Mouse (Mus musculus) G1E-ER4 (cell line): ENCODE data around the gene Gadd45g. TPM values are rescaled to one million over a fixed set of nuclear protein-coding genes. Genes with fewer than 3 reads are reported as not detected.

Experiments used
- GATA1 ChIP-seq: IDR thresholded peaks from one replicate; pipeline ENCODE4 v1.8.0; 2012; ENCODE audit warnings: low read length, inconsistent platforms
- polyA plus RNA-seq: library from polyadenylated mRNA; stranded (reverse); fragments of >175 nt; gene quantifications from 2 replicates; pipeline ENCODE4 v1.2.3, GENCODE M21; 2012

Gene Gadd45g
- polyA plus RNA-seq, 1 experiment = 29.4 TPM

GRCm38 (mm10) chr13:51888426-51888825 is 41.9 kb downstream of the Gadd45g start:
- no peak for TF ChIP-seq GATA1

DNA sequence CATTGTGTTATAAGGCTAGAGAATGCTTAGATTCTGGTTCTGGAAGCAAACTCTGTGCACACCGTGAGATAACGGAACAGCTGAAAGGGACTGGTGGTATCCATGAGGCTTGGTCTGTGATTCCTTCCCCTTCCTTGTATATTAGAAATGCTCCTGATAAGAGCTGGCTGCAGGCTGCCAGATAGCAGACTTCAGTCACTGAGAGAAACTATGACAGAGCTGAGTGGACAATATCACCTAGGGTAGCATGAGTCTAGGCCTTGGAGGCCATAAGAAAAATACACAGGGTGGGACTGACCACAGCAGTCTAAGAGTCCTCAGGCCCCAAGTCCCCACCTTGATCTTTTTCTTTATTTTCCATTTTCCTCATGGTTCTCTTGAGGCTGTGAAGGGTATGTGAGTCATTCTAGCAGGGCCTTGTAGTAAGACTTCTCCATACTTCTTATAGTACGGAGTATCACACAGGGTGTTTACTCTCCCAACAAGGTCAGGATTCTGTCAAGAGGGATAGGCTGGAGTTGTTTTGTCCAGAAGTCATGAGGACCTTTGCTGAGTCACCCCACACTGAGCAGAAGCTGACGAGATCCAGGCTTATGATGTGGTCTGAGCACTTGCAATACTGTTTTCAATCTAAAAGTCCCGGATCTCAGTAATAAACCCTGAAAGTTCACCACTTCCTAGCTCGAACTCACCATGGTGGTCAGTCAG is 45.5 kb downstream of the Gadd45g start:
- no peak for TF ChIP-seq GATA1

DNA sequence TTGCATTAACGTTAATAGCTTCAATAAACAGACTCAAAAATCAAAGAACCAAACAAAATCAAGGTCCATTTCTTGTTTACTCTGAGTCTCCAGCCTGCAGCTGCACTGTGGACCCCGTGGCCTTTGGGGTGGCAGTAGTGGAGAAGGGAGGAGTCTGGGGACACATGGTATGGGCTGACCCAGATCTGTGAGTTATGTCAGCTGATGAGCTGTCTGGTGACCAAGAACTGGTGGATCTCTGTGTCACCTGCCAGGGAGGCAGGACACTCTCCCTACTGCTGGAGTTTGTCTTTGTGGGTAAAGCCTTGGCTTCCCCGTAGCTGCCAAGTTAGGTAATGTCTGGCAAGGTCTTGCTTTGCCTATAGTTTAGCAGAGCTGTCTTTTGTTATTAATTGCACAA is 51.1 kb downstream of the Gadd45g start:
- TF ChIP-seq GATA1 = no peak

Other genes starting within 250 kb of the Gadd45g start
- gene Cks2, start 201.4 kb upstream of the Gadd45g start, polyA plus RNA-seq = 48.0 and 234 TPM in 2 replicates
- gene Secisbp2, start 195.0 kb upstream of the Gadd45g start, polyA plus RNA-seq = 26.4 and 27.8 TPM in 2 replicates
- 76.3 and 79.3 TPM in 2 replicates for gene Sema4d, start 52.9 kb upstream of the Gadd45g start, polyA plus RNA-seq